Mouse (Mus musculus) lung, postnatal 25 days (tissue): ENCODE measurements around the gene Tdp2.

Experiments
- DNase-seq: peaks from one replicate; pipeline ENCODE4 v3.0.0; 2022; ENCODE audit warnings: low spot score

Gene Tdp2

GRCm38 (mm10) chr13:24880704-24881103, 49.2 kb downstream of the Tdp2 start:
- DNase-seq: no peak

- no peak for DNase-seq
These were observed 50.9 kb downstream of the Tdp2 start for GRCm38 (mm10) chr13:24882411-24882810.

GRCm38 (mm10) chr13:24889554-24889953, 58.1 kb downstream of the Tdp2 start:
- no peak for DNase-seq
